Mouse (Mus musculus) kidney, postnatal 4 days (tissue): ENCODE measurements around the gene Spp2.

Experiments
- DNase-seq, 2 experiments: peaks; one replicate each; pipeline ENCODE4 v3.0.0; 2021; ENCODE audit warnings: mixed read lengths in 2 of 2

Spp2 gene

DNA sequence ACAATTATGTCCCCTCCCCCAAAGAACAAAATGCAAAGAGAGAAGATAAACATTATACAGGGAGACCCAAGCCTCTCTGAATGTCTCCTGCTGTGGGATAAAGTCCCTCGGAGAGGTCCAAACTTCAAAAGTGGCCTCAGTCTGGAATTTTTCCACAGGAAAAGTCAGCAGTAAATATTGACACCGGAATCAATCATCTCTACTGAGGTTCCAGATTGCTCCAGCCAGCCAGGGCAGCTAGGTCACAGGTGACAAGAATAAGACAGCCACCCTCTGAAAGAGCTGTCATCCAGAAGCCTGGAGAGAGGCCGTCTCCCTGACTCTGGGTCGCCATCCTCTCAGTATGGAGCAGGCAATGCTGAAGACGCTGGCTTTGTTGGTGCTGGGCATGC, at the start of gene Spp2:
Spp2 (plus strand) TSS at position 155 of the 392 bp plus-strand sequence.
- DNase-seq, result peak; percentile 18 to 38

DNA sequence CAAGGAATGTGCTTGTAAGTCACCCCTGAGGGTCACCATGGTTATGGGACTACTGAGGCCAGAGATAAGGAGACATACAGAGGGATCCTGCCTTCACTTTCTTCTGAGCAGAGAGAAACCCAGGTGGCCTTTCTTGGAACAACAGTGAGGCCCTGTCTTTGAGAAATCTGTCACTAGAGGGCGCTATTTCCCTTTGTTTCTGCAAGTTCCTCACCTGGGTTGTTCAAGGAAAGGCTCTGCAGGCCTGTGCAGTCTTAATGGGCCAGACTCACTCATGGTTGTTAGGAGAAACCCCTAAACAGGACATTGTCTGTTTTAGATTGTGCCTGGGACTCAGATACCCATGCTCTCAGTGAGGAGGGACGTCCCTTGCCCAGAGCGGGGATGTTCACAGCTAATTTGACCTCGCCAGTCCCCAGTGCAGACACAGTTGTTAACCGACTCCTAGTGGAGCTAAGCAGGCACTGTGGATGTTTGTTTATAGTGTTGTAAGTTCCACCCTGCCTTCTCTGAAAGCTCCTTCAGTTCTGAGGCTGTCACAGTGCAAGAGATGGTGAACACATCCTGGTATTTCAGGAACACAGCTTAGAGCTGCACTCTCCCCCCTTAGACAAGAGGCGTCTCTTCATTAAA, 49.2 kb upstream of the Spp2 start:
- peak; percentile 62 to 76 for DNase-seq

DNA sequence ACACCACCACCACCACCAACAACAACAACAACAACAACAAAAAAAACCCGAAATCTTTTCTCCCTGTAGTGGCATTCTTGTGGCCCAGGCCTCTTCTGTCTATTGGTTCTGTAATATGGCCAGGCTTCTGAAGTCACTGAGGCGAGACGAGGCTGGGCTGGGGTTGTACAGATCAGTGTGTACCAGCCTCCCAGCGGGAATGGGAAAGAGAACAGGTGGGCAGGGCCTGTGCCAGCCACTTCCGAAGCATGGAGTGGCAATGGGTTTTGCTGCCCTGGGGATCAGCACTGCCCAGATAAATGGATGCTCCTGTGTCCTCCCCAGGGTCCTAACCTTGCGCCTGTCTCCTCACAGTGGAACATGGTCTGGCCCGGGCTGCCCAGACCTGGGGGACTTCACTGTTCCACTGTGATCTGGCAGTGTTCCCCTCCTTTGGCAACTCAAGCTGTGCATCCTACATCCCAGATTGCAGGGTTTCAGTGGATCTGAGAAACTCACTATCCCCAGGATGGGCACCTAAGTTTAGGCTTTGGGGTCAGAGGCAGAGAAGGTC, 48.6 kb upstream of the Spp2 start:
- DNase-seq, result peak; percentile 55 to 70

DNA sequence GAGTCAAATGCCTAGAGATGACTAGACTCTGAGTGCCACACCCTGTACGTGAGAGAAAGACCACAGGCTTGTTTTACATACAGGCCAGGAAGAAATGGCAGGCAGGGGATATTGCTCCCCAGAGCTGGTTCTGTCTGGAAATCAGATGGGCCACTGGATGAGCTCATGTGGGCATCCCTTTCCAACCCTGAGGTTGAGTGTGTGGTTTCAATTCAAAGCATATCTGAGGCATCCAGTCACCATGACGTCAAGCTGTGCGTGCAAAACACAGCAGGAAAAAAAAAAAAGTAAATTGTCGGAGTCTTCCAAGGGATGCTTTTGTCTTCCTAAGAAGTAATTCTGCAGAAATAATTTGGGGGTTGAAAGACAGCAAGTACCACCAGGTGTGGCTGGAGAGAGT, 45.7 kb upstream of the Spp2 start:
- no peak for DNase-seq

DNA sequence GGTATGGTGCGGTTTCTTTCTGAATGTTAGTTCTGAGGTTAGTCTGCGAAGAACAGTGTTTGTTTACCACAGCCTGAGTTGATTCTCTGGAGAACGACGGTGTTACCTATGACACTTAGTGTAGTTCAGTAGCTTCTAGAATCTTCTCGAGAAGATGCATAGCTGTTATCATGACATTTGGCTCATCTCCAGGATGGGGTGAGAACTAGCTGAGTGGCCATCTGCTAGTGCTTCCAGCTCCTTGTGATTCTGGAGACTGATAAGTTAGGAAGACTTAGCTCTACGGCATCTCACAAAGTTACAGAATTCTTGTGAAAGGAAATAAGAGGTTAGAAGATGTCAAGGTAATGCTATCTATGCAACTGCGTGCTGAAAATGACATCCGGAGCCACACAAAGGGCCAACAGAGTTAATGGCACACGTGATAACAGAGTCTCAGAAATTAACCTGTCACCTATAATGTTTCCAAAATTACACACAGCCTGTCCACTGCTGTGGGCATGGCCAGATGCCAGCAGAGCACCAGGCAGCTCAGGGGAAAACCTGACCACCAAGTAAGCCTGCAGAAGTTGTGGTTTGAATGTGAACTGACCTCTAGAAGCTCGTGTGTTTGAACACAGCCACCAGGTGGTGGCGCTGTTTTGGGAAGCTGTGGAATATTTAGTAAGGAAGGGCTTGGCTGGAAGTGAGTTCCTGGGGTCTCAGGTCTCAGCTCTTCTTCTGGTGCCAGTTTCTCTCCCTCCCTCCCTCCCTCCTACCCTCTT, 39.7 kb upstream of the Spp2 start:
- DNase-seq, result peak; percentile 19 to 32

DNA sequence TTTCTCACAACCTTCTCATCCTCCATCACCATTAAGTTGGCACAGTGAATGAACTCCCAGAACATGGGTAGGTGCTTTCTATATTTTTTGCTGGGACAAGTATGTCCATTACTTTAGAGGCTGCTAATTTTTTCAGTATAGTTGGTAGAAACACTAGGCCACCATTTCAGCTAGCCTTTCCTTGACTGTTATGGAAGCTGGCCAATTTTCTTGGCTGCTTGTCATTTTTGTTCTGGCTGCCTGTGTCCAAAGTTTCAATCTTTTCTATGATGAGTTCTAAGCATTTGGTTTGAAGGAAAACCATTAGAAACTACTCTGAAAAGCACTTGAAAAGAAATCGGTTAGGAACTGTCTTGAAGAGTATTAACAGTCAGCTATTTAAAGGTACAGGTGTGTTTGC, 28.3 kb upstream of the Spp2 start:
- DNase-seq, result no peak

DNA sequence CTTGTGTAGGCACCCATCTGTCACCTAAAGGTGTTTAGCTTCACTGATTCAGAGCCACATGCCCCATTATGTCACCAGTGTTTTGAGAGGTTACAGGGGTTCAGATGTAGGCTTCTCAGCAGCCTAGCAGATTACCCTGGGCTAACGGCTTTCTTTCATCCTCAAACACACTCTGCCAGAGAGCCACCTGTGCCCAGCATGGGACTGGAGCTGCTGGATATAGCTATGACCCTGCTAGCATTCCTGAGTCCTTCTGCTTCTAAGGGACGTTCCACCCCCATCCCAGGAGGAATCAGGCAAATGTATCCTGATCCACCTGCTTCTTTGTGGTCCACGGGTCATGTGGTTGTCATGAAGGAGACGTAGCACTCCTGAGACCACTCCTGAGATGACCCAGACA, 15.1 kb upstream of the Spp2 start:
- DNase-seq, result no peak

DNA sequence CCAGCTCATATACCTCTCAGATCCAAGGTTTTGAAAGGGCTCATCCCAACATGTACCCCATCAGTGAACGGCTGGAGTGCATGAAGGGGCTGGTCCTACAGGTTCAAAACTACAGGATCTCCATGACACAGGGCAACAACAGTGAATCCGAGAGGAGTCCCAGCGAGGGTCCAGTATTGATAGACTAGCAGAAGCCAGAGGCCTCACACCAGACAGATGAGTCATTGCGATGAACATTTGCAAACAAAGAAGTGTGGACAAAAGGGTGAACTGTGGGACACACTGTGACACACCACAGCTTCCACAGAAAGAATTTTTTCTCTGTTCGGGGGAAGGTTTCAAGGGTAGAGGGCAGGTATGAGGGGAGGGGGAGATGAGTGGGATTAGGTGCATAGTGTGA, 13.4 kb upstream of the Spp2 start:
- no peak for DNase-seq

DNA sequence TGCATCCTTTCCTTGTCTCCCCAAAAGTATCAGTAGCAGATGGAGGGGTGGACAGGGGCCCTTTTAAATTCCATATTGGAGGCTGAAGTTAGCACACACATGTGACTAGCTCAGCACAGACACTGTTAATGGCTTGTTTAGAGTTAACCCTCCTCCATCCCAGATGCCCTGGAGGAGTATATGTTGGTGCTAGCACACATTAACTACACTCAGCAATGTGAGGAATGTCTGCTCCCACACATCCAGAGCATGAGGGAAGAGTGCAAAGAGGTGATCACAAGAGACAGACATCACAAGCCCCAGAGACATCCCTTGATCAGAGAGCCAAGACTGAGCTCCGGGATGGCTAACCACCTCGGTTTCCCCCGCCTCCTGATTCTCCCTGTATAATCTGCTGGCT, 3.4 kb upstream of the Spp2 start:
- DNase-seq, result peak; percentile 41 to 63

DNA sequence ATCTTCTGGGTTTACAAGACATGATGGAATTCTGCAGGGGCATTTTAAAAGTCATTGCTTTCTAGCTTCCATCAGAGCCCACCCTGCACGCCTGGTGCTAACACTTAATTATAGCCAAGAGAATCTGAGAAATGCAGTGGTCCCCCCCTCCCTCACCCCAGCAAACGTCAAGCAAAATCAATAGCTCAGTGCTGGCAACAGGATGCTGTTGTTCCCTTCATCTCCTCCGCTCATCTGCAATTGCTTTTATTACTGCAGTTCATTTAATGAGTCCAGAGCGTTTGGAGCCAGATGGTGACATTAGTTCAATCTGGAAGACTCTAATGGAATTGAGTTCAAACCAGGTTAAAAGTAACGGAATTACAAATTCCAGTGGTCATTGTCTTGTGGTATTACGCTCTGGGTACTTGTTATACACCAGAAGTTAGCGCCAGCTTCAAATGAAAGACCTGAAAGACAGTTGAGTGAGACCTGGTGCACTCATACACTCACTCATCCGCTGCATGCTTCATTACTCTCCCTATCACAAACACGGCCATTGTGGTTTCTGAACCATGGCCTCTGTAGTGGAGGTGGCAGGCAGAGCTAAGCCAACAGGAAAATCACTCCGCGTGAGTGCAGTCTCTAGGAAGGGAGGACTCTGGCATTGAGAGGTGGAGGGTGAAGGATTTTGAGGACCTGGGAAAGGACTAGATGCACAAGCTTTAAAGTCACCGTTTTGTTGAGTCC, 519 bp upstream of the Spp2 start:
- DNase-seq, result peak; percentile 22 to 37

DNA sequence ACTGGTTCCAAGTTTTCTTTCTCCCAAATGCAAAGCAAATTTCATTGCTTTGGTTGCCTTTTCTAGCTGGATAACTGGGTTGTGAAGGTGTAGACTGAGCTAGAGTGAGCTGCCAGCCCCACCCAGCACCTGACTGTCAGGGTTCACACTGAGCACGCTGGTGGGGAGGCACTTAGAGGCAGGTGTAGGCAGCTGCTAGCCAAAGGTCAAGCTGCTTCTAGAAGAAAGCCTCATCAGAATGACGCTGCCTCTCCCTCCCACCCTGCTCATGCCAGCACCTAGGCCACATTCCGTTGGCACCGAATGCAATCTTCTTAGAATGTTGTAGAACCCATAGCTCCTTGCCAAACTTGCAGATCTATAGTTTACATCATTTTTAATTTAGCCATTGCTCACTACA, 1.6 kb downstream of the Spp2 start:
- peak in 1 of 2 experiments; percentile 37 for DNase-seq

DNA sequence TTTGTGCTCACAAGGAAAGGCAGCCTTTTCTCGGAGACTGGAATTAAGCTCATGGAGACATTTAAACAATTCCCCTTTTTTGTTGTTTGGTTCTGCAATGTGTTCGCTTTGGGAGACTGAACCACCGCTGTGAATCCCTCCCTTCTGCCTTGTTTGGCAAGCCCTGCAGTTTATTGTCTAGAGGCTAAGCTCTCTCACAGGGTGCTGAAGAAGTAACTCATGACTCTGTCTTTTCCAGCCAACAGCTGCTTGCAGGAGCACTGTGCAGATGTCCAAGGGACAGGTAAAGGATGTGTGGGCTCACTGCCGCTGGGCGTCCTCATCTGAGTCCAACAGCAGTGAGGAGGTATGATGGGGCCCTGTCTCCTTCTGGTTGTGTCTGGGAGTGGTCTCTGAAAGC, 5.3 kb downstream of the Spp2 start:
- DNase-seq, result no peak

DNA sequence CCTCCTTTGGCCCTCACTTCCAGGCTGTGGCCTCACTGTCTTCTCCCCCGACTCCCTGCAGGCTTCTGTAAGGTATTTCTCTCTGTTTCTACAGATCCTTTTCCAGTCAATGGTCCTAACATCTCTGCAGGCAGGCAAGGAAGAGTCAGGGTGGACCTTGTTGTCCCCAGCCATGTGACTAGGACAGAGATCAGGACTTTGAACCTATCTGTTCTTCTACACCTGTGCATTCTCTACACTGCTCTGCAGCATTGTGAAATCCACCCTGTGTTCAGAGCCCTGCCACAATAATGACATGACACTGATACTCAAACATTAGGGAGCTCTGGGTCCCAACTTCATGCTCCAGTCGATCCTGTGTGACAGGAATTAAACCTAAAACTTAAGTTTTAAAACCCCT, 12.2 kb downstream of the Spp2 start:
- no peak for DNase-seq

DNA sequence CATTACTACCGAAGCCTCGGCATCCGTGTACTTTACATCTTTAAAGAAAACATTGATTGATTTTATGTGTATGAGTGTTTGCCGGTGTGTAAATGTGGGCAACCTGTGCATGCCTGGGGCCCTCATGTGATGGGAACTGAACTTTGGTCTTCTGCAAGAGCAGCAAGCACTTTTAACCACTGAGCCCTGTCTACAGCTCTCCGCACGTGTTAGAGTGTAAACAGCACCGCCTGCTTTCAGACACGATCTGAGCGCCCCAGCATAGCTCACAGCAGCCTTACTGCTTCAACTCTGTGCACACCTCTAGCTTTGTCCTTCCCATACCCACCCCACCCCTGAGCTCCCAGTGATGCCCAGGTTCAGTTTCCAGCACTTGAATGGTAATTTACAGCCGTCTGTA, 15.3 kb downstream of the Spp2 start:
- no peak for DNase-seq

DNA sequence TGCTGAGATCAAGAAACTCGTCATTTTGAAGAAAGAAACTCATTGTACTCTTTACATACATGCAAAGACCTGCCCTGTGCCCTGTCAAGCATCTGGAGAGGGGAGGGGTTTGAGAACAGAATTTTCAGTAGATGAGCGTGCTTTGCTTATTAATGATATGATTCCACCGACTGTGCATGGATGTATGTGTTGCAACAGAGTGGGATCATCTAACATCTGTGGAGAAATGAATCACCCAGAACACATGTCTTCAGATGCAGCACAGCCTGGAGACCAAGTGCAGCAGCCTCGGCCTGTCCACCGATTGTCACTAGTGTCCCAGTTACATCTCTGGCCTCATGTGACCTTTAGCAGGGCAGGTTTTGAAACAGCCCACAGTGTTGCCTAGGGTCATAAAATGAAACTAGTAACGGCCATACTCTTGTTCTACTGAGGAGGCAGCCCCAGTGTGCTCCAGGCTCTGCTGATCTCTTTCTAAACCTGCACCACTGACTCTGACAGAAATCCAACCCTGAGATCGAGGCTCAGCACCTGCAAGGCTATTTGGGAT, 16.2 kb downstream of the Spp2 start:
- no peak for DNase-seq

DNA sequence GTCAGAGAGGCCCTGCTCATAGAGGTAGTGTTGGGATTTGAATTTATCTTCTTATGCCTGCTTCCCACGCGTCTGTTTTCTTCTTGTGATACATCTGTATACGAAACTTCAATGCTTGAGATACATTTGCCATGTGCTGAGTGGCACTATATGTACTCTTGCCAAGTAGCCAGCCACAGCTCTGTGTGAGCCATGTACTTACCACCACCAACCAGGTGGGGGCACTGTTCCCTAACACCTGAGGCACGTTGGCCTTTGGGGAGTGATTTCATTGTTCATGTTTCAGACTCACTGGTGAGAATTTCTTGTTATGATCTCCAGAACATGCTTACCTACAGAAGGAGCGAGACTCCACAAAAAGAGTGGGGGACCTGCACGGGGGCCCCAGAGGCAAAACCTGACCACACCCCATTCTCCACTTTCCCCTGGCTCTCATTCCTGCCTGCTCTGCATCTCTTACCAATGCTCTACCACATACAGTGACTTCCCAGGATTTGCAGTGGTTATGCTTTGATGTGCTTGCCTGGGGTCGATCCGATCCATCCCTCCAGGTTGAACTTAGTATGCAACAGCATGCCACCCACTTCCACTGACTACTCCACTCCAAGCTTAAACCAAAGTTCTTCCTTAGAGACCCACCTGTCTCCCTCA, 18.0 kb downstream of the Spp2 start:
- peak; percentile 87 for DNase-seq

DNA sequence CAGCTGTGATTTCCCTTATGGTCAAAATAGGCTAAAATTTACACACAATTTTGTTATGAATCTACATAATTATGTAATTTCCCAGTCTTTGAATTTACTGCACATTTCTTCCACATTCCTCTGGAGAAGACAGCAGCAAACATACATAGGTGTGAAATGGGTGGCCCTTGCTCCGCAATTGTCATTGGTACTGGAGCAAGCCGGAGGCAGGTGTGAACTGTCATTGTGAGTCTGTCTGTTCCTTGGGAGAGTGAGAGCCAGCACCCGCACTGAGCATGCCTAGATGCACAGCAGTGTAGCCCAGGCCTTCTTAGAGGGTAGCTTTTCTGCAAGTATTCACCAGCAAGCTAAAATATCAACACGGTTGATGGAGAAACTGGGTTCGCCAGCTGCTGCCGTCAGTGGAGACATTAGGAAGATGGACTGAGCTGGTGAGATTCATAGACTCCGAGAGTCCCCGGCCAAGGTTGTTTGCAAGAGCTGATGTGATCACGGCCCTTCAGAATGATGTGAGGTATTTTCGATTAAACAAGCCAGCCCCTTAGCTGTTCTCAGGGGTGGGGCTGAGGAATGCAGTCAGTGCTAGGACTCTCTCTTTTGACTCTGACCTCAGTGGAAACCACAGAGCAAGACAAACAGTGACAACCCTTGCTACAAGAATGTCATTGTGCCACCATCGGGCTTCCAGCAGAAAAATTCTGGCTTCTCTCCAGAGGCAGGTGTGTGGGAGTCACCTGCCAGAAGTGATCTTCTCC, 21.4 kb downstream of the Spp2 start:
- DNase-seq, result no peak

DNA sequence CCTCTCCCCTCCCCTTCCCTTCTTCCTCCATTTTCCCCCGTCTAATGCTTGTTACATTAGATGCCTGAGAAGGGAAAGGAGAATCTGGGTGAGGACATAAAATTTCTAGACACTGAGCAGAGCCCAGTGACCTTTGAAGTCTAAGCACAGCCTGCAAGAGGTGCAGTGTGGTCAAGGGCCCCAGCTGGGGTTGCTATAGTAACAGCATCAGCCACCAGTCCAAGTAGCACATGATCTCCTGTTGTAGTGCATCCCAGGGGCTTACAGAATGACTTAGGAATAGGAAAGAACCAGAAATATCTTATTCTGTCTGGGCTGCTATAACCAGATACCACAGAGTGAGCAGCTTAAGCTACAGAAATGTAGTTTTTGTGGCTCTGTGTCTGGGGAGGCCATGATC, 22.7 kb downstream of the Spp2 start:
- no peak for DNase-seq

DNA sequence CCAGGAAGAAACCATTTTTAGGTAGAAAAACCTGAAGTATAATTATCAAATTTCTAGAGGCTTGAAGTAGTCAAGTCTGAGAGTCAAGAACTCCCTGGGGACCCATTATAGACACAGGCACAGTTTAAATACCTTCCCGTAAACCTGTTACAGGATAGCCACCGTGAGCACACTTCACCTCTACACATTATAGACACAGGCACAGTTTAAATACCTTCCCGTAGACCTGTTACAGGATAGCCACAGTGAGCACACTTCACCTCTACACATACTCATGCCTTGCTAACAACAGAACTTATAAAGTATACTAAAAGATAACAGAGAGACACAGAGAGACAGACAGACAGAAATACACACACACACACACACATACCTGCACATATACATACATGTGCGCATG, 24.5 kb downstream of the Spp2 start:
- DNase-seq, result no peak

DNA sequence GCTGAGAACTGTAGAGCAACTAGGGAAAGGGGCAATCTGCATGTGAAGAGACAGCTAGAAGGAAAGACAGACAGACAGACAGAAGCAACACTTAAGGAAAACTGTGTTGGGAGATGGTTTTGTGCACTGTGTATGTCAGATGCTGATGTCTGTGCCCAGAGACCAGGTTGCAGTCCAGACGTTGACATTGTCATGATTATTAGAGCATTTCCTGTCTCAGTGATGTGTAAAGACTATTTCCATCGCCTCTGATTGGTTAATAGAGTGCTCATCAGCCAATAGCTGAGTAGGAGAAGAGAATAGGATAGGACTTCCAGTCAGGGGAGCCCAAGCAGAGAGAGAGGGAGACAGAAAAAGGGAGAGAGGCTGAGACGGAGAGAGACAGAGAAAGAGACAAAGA, 25.8 kb downstream of the Spp2 start:
- no peak for DNase-seq

DNA sequence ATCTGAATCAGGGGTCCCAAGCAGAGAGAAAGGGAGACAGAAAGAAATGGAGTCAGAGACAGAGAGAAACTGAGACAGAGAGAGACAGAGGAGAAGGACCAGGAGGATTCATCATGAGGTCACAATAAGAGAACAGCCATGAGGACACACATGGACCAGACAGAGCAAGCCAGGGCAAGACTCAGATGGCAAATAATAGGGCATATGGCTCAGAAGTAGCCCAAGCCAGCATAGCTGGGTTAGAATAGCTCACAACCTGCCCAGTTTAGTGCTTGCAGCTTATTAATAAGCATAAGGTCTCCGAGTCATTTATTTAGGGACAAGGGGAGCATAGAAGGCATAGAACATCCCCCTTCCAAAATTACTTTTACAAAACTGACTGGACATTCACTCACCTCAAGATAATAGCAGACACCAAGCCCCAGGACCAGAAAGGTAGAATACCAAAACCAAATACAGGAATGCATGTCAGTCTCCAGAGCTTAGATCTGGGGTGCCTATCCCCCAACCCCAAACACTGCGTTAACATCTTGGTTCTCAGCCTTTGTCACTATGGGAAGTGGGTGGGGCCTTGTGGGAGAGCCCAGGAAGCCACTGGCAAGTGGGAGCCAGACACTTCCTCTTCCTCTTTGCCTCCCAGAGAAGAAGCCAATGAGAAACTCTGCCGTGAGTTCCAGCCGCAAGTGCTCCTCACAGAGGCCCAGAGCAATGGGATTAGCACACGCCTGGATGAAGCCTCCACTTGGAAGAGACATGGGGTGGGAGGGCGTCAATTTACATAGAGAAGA, 26.5 kb downstream of the Spp2 start:
- DNase-seq, result no peak
